Mouse (Mus musculus) kidney, postnatal 4 days (tissue): Measurements from ENCODE around the gene Rps15.

ENCODE experiments used
- DNase-seq, 2 experiments: peaks; one replicate each; pipeline ENCODE4 v3.0.0; 2021; ENCODE audit warnings: mixed read lengths in 2 of 2

The Rps15 gene

GRCm38 (mm10) chr10:80293325-80293724 lies 1.1 kb downstream of the Rps15 start:
- DNase-seq, result no peak

GRCm38 (mm10) chr10:80294311-80294710 lies 2.1 kb downstream of the Rps15 start:
- DNase-seq, result no peak

GRCm38 (mm10) chr10:80294788-80295303 lies 2.6 kb downstream of the Rps15 start:
- no peak for DNase-seq

- peak; percentile 78 to 84 for DNase-seq
Observed at GRCm38 (mm10) chr10:80295618-80296425, 3.6 kb downstream of the Rps15 start, which contains the start of gene Apc2. Apc2 (plus strand) TSS chr10:80295977.

- DNase-seq, result no peak
Observed at GRCm38 (mm10) chr10:80296824-80297223, 4.6 kb downstream of the Rps15 start.

GRCm38 (mm10) chr10:80297526-80298133 lies 5.4 kb downstream of the Rps15 start:
- no peak for DNase-seq

- DNase-seq, result peak; percentile 77 to 83
Observed at GRCm38 (mm10) chr10:80298571-80299281, 6.5 kb downstream of the Rps15 start.

- no peak for DNase-seq
Observed at GRCm38 (mm10) chr10:80299301-80299700, 7.0 kb downstream of the Rps15 start.

GRCm38 (mm10) chr10:80299824-80300223 lies 7.6 kb downstream of the Rps15 start:
- DNase-seq, result no peak

- no peak for DNase-seq
Observed at GRCm38 (mm10) chr10:80300672-80301181, 8.5 kb downstream of the Rps15 start.

- no peak for DNase-seq
Observed at GRCm38 (mm10) chr10:80301256-80302081, 9.2 kb downstream of the Rps15 start.

- DNase-seq, result no peak
Observed at GRCm38 (mm10) chr10:80302082-80302355, 9.8 kb downstream of the Rps15 start.

GRCm38 (mm10) chr10:80302471-80302881 lies 10.2 kb downstream of the Rps15 start:
- DNase-seq, result peak; percentile 80 to 86

- no peak for DNase-seq
Observed at GRCm38 (mm10) chr10:80304458-80304857, 12.2 kb downstream of the Rps15 start.

GRCm38 (mm10) chr10:80304862-80305261 lies 12.6 kb downstream of the Rps15 start:
- DNase-seq, result peak; percentile 69 to 79

GRCm38 (mm10) chr10:80311560-80311959 lies 19.3 kb downstream of the Rps15 start:
- DNase-seq, result no peak

- peak in 1 of 2 experiments; percentile 46 for DNase-seq
Observed at GRCm38 (mm10) chr10:80312586-80313504, 20.6 kb downstream of the Rps15 start.

- DNase-seq, result peak in 1 of 2 experiments; percentile 31
Observed at GRCm38 (mm10) chr10:80313627-80314201, 21.5 kb downstream of the Rps15 start.

GRCm38 (mm10) chr10:80314494-80315001 lies 22.3 kb downstream of the Rps15 start:
- DNase-seq, result no peak

- DNase-seq, result no peak
Observed at GRCm38 (mm10) chr10:80315315-80315714, 23.1 kb downstream of the Rps15 start.

- DNase-seq, result no peak
Observed at GRCm38 (mm10) chr10:80316359-80316781, 24.1 kb downstream of the Rps15 start.
